Mouse (Mus musculus) liver, embryonic 14.5 days (tissue): Measurements from ENCODE around the gene Mccc1. TPM values are rescaled to one million over a fixed set of nuclear protein-coding genes. Genes with fewer than 3 reads are reported as not detected.

Experiments
- ATAC-seq: fragments of 200-750 bp; cut with Nextera tagmentation; 2 replicates; pipeline ENCODE4 v1.8.0; 2017; ENCODE audit warnings: moderate number of reproducible peaks, mild to moderate bottlenecking, moderate library complexity; ENCODE audit not compliant: insufficient read depth
- DNase-seq, 3 experiments: peaks; one replicate each; pipeline ENCODE4 v3.0.0-alpha.2; 2012 to 2013; ENCODE audit warnings: low read depth in 3 of 3, low spot score in 3 of 3
- H3K27ac ChIP-seq: fragments of 300-500 bp; sonication (generic); 2 replicates; pipeline ENCODE4 v1.5.1; 2014; ENCODE audit warnings: moderate library complexity, mild to moderate bottlenecking, control low read depth, inconsistent platforms
- H3K27me3 ChIP-seq: fragments of 300-500 bp; sonication (generic); 2 replicates; pipeline ENCODE4 v1.6.1; 2014; ENCODE audit warnings: mild to moderate bottlenecking, low read length, moderate library complexity; ENCODE audit not compliant: control insufficient read depth, insufficient read depth
- H3K36me3 ChIP-seq: fragments of 300-500 bp; sonication (generic); replicated peaks from 2 replicates; pipeline ENCODE4 v1.6.1; 2014; ENCODE audit warnings: low read depth; ENCODE audit not compliant: control insufficient read depth, insufficient read depth
- H3K4me1 ChIP-seq, 2 experiments: fragments of 200-500 bp in 1 of 2; fragments of 300-500 bp in 1 of 2; sonication (generic) in 1 of 2; replicated peaks; 2 replicates each; pipeline ENCODE4 v1.6.1; 2012 to 2014; ENCODE audit warnings: antibody characterized with exemption in 1 of 2, inconsistent platforms in 1 of 2, low read length in 1 of 2; ENCODE audit not compliant: control insufficient read depth in 2 of 2, insufficient read depth in 2 of 2
- H3K4me2 ChIP-seq: fragments of 300-500 bp; sonication (generic); 2 replicates; pipeline ENCODE4 v1.6.1; 2014; ENCODE audit warnings: low read depth, mild to moderate bottlenecking, control low read depth, moderate library complexity
- H3K4me3 ChIP-seq, 2 experiments: fragments of 200-500 bp in 1 of 2; fragments of 300-500 bp in 1 of 2; sonication (generic) in 1 of 2; 2 replicates each; pipeline ENCODE4 v1.5.1; 2012 to 2014; ENCODE audit warnings: low read depth in 2 of 2, low read length in 2 of 2, mild to moderate bottlenecking in 2 of 2, control low read depth in 1 of 2, inconsistent platforms in 1 of 2, moderate library complexity in 1 of 2; ENCODE audit not compliant: insufficient read depth in 1 of 2
- H3K9ac ChIP-seq: fragments of 300-500 bp; sonication (generic); replicated peaks from 2 replicates; pipeline ENCODE4 v1.6.1; 2014; ENCODE audit warnings: mild to moderate bottlenecking, control low read depth, moderate library complexity
- H3K9me3 ChIP-seq: fragments of 300-500 bp; sonication (generic); 2 replicates; pipeline ENCODE4 v1.6.1; 2016; ENCODE audit warnings: low read length, mixed read lengths; ENCODE audit not compliant: control insufficient read depth
- CTCF ChIP-seq: IDR thresholded peaks from 2 replicates; pipeline ENCODE4 v1.5.1; 2016; ENCODE audit warnings: antibody characterized with exemption, low read depth, control low read depth
- EP300 ChIP-seq: IDR thresholded peaks from 2 replicates; pipeline ENCODE4 v1.6.1; 2016; ENCODE audit warnings: antibody characterized with exemption, low read depth
- WGBS: fragments of 180-500 bp; shearing (Covaris S2); extraction: QIAGEN DNeasy Blood & Tissue Kit; methylation state at CpG from one replicate; pipeline ENCODE4 v1.1.7; 2014; ENCODE audit not compliant: insufficient replicate concordance; 5-methylcytosine and 5-hydroxymethylcytosine counted together
- polyA plus RNA-seq, 2 experiments: library from polyadenylated mRNA; depleted of rRNA in 1 of 2; stranded (reverse) in 1 of 2; unstranded in 1 of 2; fragments of >200 nt; fragmentation: Nextera tagmentation in 1 of 2; extraction: Ambion mirVana in 1 of 2; gene quantifications; 2 replicates each; pipeline versions ENCODE4 v1.2.1 to v1.2.3; 2012 to 2014

Gene Mccc1
- polyA plus RNA-seq, 2 experiments, result 7.4 to 10.8 TPM

GRCm38 (mm10) chr3:36029993-36030392 is 29.5 kb upstream of the Mccc1 start:
- no peaks in the 10 kb centered on the region for H3K9me3 ChIP-seq
- H3K9ac ChIP-seq, result no peak overlapping the region
- H3K4me3 ChIP-seq, result no peak overlapping the region
- H3K4me2 ChIP-seq, result no peak overlapping the region
- H3K36me3 ChIP-seq, result no peaks in the 10 kb centered on the region
- WGBS, result 44% methylated on average over 4 of the region's 4 CpGs
- TF ChIP-seq EP300 (no peak), CTCF (no peak)
- no peak overlapping the region for H3K27ac ChIP-seq
- DNase-seq (no peak), ATAC-seq (no peak)
- no peaks in the 10 kb centered on the region for H3K27me3 ChIP-seq
- no peaks in the 10 kb centered on the region for H3K4me1 ChIP-seq

GRCm38 (mm10) chr3:36025732-36026131 is 25.3 kb upstream of the Mccc1 start:
- Histone ChIP-seq H3K27me3 (no peaks in the 10 kb centered on the region), H3K9ac (no peak overlapping the region), H3K36me3 (no peaks in the 10 kb centered on the region), H3K4me1 (no peaks in the 10 kb centered on the region), H3K4me2 (no peak overlapping the region), H3K27ac (no peak overlapping the region), H3K4me3 (no peak overlapping the region), H3K9me3 (no peaks in the 10 kb centered on the region)
- WGBS, result 62% methylated on average over 6 of the region's 6 CpGs
- ATAC-seq (no peak), DNase-seq (no peak)
- TF ChIP-seq CTCF (no peak), EP300 (no peak)

- no peak for TF ChIP-seq CTCF
- WGBS, result 60% methylated on average over 3 of the region's 3 CpGs
- Histone ChIP-seq H3K36me3 (no peaks in the 10 kb centered on the region), H3K27me3 (no peaks in the 10 kb centered on the region), H3K4me2 (no peak overlapping the region), H3K27ac (no peak overlapping the region), H3K9ac (no peak overlapping the region), H3K9me3 (no peaks in the 10 kb centered on the region), H3K4me1 (no peaks in the 10 kb centered on the region), H3K4me3 (no peak overlapping the region)
- no peak for ATAC-seq
- no peak for DNase-seq
Observed at GRCm38 (mm10) chr3:36011239-36011638, 10.8 kb upstream of the Mccc1 start.

GRCm38 (mm10) chr3:36008411-36009154 is 8.1 kb upstream of the Mccc1 start:
- Histone ChIP-seq H3K36me3 (no peaks in the 10 kb centered on the region), H3K9ac (no peak overlapping the region), H3K27me3 (no peaks in the 10 kb centered on the region), H3K9me3 (no peaks in the 10 kb centered on the region), H3K4me2 (no peak overlapping the region), H3K4me3 (no peak overlapping the region), H3K4me1 (no peaks in the 10 kb centered on the region), H3K27ac (no peak overlapping the region)
- TF ChIP-seq EP300 (no peak), CTCF (no peak)
- WGBS, result 60% methylated on average over 4 of the region's 4 CpGs
- ATAC-seq, result no peak
- DNase-seq, result no peak

GRCm38 (mm10) chr3:36004028-36004895 is 3.8 kb upstream of the Mccc1 start:
- WGBS, result 68% methylated on average over 4 of the region's 4 CpGs

More at GRCm38 (mm10) chr3:36004028-36004895, 3.8 kb upstream of the Mccc1 start:
- Histone ChIP-seq H3K27ac (no peak overlapping the region), H3K4me2 (no peak overlapping the region), H3K4me3 (no peak overlapping the region), H3K36me3 (no peaks in the 10 kb centered on the region), H3K4me1 (peaks cover 2 to 9% of the 10 kb centered on the region in 2 experiments), H3K9me3 (no peaks in the 10 kb centered on the region), H3K27me3 (no peaks in the 10 kb centered on the region), H3K9ac (no peak overlapping the region)
- DNase-seq (no peak), ATAC-seq (no peak)
- TF ChIP-seq CTCF (no peak), EP300 (no peak)
